Mouse (Mus musculus): ENCODE data around the gene Wdr20rt.

DNA sequence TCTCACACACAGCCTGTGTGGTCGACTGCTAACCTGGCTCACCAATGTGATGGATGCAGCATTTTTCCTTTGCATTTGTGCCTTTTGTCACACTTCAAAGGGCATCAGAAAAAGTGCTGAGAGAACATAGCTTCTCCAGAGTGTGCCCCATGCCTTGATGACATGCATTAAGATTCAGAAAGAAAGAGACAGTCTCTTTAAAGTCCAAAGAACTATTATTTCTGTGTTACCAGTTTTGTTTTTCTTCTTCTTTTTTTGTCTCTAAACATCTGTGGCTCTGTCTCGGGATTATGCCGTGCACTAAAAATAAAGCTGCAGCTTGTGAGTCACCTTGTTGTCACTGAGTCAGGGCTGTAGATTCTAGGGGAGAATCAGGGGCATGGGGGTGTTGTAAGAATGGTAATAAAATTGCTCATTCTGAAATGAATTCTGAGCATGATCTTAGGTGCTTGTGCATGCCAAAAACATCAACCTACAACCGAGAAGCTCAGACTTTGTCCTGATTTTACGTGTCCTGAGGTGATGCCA, 31.2 kb upstream of the Wdr20rt start:
- TF ChIP-seq NANOG (IDR thresholded peaks at IDR 0.05; ENCODE audit: borderline replicate concordance, low read length) (no peak), CTCF (conservative IDR thresholded peaks at IDR 0.05; ENCODE audit: low read length) (no peak), POU5F1 (IDR thresholded peaks at IDR 0.05; ENCODE audit: borderline replicate concordance, low read length) (no peak)
